Mouse (Mus musculus) cerebellum, postnatal 25 days (tissue): ENCODE measurements around the gene Pafah1b1.
A peak's percentile ranks its signal among the peaks of the same experiment; 100 is the strongest.

Experiments used
- DNase-seq, 2 experiments: peaks; one replicate each; pipeline ENCODE4 v3.0.0; 2021; ENCODE audit warnings: mixed read lengths in 2 of 2

The Pafah1b1 gene

GRCm38 (mm10) chr11:74715971-74716525 lies 8.4 kb downstream of the Pafah1b1 start:
- peak; percentile 30 to 65 for DNase-seq

- DNase-seq, result no peak
Observed at GRCm38 (mm10) chr11:74710671-74711070, 13.8 kb downstream of the Pafah1b1 start.

GRCm38 (mm10) chr11:74708781-74709180 lies 15.7 kb downstream of the Pafah1b1 start:
- DNase-seq, result no peak

DNA sequence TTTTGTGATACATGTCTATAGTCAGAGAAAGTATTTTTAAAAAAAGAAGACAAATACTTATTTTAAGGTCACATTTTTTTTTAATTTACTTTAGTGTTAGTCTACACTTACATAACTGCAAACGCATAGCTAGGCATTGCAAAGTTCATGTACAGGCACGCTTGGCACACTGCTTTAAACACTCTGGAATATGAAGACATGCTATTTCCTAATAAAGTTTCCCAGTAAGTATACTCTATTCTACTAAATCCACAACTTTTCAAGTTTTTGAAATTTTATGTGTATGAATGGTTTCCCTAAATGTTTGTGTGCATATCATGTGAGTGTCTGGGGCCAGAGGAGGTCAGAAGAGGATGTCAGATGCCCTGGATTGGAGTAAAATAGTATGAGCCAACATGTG lies 20.4 kb downstream of the Pafah1b1 start:
- DNase-seq, result no peak

DNA sequence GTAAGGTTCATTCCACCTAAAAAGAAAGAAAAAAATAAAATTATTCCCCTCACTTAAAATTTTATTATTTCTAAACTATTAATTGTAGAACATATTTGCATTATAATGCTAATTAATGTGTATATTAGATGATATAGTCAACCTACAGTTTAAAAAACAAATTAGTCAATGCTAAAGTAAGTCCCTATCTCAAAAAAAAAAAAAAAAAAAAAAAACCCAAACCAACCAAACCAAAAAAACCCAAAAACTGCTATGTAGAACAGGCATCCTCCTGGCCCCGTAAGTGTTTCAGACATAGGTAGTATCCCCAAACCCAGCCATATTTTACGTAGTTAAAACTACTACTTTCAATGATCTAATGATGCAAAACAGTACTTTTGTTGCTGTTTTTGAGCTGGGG lies 25.0 kb downstream of the Pafah1b1 start:
- no peak for DNase-seq

GRCm38 (mm10) chr11:74692151-74692550 lies 32.3 kb downstream of the Pafah1b1 start:
- DNase-seq, result no peak

- DNase-seq, result peak in 1 of 2 experiments; percentile 17
Observed at GRCm38 (mm10) chr11:74675156-74675555, 49.3 kb downstream of the Pafah1b1 start.

- peak in 1 of 2 experiments; percentile 11 for DNase-seq
Observed at GRCm38 (mm10) chr11:74674713-74675112, 49.8 kb downstream of the Pafah1b1 start.

GRCm38 (mm10) chr11:74673561-74673960 lies 50.9 kb downstream of the Pafah1b1 start:
- peak in 1 of 2 experiments; percentile 5 for DNase-seq

GRCm38 (mm10) chr11:74672901-74673513 lies 51.5 kb downstream of the Pafah1b1 start:
- DNase-seq, result peak in 1 of 2 experiments; percentile 6

- DNase-seq, result no peak
Observed at GRCm38 (mm10) chr11:74671839-74672238, 52.6 kb downstream of the Pafah1b1 start.

GRCm38 (mm10) chr11:74671013-74671412 lies 53.5 kb downstream of the Pafah1b1 start:
- peak in 1 of 2 experiments; percentile 4 for DNase-seq

DNA sequence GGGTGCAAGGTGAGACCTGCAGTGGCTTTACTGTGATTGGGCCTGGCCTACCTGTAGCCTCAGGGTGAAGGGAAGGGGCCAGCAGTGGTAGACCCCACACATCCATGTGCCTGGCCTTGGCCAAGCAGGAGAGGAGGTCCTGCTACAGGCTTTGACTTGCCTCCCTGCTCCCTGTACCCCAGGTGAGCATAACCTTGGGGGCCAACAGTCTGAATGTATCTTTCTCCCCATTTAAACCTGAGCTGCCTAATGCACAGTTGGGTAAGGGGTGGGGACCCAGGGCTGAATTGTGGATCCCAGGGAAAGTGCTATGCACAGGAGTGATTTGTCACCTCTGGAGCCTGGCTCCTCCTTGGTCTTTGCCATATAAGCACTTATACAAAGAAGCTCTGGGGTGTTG lies 54.3 kb downstream of the Pafah1b1 start:
- peak in 1 of 2 experiments; percentile 8 for DNase-seq

DNA sequence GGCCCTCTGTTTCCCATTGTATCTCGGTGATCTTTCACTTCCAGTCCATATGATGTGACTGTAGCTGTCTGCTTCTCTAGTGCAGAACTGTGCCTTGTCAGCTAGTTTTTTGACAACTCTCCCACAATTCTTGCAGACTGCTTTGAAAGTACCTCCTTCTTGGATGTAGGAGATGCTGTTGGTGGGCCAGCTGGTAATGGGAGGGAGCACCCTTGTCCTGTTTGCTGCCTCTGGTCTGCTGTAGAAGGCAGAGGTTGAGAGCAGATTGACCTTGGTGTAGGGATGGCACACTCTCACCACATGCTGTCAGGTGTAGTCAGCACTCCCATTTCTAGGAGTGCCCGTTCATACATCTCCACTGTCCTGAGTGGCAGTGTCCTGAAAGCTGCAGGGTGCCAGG lies 55.5 kb downstream of the Pafah1b1 start:
- no peak for DNase-seq

DNA sequence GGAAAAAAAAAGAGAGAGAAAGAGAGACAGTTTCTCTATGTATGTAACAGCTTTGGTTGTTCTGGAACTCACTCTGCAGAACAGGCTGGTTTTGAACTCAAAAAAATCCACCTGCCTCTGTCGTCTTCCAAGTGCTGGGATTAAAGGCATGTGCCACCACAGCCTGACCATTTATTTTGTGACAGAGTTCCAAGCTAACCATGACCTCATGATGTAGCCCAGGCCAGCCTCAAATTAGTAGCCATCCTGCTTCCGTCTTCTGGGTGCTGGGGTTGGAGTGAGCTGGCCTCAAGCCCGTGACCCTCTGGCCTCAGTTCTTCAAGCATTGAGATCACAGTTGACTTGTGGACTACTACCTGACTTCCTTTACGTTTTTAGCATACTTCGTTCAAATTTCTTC lies 56.0 kb downstream of the Pafah1b1 start:
- DNase-seq, result peak in 1 of 2 experiments; percentile 5

DNA sequence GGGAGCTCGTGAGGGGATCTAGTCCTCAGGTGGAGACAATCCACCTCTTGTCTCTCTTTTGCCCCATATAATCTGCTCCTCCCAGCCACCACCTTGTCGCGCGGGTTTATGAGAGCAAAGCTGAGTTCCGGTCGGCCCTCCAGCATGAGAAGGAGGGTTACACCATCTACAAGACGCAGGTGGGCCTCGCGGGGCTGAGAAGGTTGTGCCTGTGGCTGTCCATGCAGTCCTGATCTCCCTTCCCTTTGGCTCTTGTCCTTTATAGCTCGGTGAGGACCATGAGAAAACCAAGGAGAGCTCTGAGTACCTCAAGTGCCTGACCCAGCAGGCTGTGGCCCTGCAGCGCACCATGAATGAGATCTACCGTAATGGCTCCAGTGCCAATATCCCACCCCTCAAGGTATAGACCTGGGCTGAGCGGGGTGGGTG lies 56.9 kb downstream of the Pafah1b1 start:
- DNase-seq, result peak in 1 of 2 experiments; percentile 4

- peak in 1 of 2 experiments; percentile 6 for DNase-seq
Observed at GRCm38 (mm10) chr11:74666776-74667581, 57.5 kb downstream of the Pafah1b1 start.

GRCm38 (mm10) chr11:74666284-74666652 lies 58.2 kb downstream of the Pafah1b1 start:
- DNase-seq, result peak in 1 of 2 experiments; percentile 4

GRCm38 (mm10) chr11:74665631-74666283 lies 58.7 kb downstream of the Pafah1b1 start:
- peak; percentile 2 to 3 for DNase-seq

GRCm38 (mm10) chr11:74664906-74665305 lies 59.6 kb downstream of the Pafah1b1 start:
- DNase-seq, result peak; percentile 4 to 5

- peak in 1 of 2 experiments; percentile 1 for DNase-seq
Observed at GRCm38 (mm10) chr11:74664279-74664678, 60.2 kb downstream of the Pafah1b1 start.

- DNase-seq, result no peak
Observed at GRCm38 (mm10) chr11:74662221-74662620, 62.2 kb downstream of the Pafah1b1 start.

DNA sequence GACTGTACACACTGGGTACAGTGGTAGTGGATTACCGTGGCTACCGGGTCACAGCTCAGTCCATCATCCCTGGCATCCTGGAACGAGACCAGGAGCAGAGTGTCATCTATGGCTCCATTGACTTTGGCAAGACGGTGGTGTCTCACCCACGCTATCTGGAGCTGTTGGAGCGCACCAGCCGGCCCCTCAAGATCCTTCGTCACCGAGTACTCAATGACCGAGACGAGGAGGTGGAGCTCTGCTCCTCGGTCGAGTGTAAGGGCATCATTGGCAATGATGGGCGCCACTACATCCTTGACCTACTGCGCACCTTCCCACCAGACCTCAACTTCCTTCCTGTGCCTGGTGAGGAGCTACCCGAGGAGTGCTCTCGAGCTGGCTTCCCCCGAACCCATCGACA lies 62.8 kb downstream of the Pafah1b1 start:
- DNase-seq, result no peak
